Mouse (Mus musculus): ENCODE data around the gene Slc8b1. TPM values are rescaled to one million over a fixed set of nuclear protein-coding genes. Genes with fewer than 3 reads are reported as not detected.

Slc8b1 gene
- total RNA-seq, 1 experiment from 2014 or later = 4.5 TPM

DNA sequence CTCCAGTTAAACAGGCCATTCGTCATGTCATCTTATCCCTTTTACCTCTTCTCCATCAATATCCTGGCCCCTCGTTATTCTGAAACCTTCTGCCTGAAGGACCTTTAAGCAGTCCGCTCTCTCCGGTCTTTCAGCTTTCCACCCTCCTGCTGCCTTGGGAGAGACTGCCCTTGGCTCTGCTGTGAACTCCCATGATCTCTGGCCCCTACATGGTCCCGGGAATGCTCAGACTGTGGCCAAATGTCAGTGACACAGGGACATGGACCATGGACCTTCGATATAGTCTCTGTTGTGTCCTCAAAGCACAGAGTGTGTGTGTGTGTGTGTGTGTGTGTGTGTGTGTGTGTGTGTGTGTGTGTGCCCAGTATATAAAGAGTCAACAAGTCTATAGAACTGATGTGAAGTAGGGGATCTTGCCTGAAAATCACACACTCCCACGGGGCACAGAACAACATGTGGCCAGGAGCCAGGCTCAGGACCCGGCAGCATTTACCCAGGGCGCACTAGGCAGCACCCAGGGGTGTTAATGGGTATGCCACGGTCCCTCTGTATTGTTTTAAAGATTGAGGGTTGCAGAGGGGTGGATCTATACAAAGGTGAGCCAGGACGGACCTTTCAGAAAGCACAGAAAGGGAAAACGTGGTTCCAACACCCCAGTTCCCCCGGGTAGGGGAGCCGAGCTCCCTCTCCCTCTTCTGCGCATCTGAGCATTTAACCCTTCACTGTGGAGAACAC is 54.4 kb downstream of the Slc8b1 start:
- ATAC-seq (replicated peaks; ENCODE audit: low read depth, poor library complexity, severe bottlenecking) = no peak

GRCm38 (mm10) chr5:120566101-120566500 is 55.1 kb downstream of the Slc8b1 start:
- ATAC-seq (replicated peaks; ENCODE audit: low read depth, poor library complexity, severe bottlenecking) = no peak

DNA sequence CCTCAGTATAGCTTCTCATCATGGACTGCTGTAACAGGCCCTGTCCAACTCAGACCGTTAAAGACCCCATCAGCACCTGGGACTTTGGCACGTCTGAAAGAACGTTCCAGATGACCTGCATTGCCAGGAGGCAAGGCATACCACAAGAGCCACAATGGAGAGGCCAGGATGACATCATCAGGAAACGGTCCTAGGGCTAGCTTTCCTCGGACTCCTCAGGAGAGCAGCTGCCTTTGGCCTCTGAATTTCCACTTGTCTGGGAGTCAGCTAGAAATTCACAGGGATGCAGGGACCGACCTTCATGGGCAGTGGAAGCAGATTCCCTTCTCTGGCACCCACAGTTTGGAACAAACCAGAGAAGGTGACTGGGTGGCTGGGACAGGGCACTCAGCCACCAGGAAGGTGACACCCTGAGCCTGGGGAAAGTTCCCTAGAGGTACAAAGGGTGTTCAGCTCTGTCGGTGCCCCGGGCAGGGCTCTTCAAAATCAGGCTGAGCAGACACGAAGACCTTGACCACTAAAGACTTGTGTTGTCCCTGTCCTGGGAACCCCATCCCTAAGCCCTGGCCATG is 55.8 kb downstream of the Slc8b1 start:
- no peak for ATAC-seq (replicated peaks; ENCODE audit: low read depth, poor library complexity, severe bottlenecking)

DNA sequence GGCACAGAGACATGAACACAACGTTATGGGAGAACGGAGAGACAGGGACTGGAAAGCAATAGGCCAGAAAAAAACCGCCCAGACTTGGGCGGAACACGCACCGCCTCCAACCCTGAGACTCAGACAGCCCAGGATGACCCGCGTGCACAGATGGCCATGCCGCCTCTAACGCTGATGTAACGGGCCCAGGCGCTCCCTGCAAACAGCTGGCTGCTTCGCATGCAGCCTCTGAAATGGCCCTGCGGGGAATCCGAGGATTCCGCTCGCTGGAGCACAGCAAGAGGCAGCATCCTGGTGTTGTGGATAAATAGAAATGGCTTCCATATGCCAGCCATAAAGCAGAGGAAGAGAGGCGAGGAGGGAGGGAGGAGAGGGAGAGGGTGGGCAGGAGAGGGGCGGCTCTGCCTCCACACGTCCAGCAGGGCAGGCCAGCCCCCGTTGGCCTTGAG is 56.3 kb downstream of the Slc8b1 start:
- ATAC-seq (replicated peaks; ENCODE audit: low read depth, poor library complexity, severe bottlenecking) = no peak

GRCm38 (mm10) chr5:120567761-120568211 is 56.8 kb downstream of the Slc8b1 start:
- ATAC-seq (replicated peaks; ENCODE audit: low read depth, poor library complexity, severe bottlenecking) = no peak

DNA sequence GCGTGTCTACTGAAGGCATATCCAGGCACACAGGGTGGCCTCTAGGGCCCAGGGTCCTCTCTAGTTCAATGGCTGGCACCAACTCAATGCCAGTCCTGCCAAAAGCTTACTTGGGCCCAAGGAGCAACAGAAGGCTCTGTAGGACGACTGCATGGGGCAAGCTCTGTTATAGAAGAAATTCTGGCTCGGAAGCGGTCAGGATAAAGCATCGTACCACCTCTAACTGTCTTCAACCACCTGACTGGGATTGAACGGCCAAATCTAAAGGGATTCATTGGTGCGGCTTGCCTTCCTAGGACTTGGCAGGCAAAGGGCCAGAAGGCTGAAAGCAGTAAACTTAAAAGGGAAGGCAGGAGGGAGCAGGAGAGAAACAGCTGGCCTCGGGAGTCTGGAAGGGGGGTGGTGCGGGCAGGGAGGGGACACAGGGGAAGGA is 57.4 kb downstream of the Slc8b1 start:
- ATAC-seq (replicated peaks; ENCODE audit: low read depth, poor library complexity, severe bottlenecking) = no peak

DNA sequence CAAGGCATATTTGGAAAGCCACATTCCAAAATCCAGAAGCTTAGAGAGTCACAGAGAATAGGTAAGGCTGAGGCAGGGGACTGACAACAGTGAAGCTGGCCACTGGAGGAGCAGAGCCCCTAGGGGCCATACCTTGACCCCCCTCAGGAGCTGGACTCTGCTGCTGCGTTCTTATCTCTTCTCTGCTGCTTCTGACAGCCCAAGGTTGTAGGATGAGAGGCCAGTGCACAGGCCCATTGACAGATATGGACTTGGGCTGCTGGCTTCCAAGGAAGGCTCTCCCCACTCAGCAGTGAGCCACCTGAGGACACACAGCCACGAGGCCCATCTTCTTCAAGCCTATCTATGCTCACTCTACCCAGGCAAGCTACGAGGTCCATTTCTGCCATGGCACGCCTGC is 58.0 kb downstream of the Slc8b1 start:
- no peak for ATAC-seq (replicated peaks; ENCODE audit: low read depth, poor library complexity, severe bottlenecking)

DNA sequence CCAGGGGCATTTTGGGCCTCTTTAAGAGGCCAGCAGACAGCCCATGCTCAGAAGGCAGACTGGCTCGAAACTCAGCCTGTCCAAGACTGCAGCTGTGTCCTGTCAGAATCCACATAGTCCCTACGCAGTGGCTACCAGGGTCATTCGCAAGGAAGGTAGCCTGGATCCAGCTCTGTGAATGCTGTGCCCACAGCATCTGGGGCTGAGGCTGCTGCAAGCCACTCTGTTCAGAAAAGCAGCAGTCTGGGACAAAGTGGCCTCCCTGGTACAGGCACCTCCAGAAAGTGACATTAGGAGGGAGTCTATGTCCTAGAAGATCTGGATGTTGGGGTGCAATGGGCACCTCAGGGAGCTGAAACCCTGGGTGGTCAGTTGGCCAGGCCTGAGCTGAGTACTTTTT is 58.8 kb downstream of the Slc8b1 start:
- ATAC-seq (replicated peaks; ENCODE audit: low read depth, poor library complexity, severe bottlenecking) = no peak

DNA sequence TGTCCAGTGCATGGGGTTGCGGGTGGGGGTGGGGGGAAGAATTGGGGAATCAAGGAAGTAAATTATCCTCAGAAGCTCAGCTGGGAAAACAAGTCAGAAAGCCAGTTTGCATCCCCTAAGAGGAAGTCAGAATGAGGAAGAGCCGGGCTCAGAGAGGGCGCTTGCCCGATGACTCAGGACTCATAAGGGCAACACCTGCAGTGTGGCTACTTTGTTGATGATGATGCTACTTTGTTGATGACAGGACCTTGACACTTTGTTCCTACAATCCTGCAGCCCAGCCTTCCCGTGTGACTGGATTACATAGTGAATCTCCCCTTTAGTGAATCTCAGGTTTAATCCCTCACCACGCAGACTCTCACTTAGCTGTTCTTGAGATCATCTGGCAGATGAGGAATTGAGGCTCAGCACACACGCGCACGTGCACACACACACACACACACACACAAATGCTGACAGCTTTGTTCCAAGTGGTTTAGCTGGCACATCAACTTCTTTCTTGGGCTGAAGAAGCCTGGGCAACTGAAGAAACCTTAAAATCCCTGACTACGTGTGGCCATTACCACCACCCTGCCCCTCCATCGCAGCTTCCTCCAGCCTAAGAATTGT is 59.4 kb downstream of the Slc8b1 start:
- ATAC-seq (replicated peaks; ENCODE audit: low read depth, poor library complexity, severe bottlenecking) = peak; percentile 79

GRCm38 (mm10) chr5:120571056-120571740 is 60.2 kb downstream of the Slc8b1 start:
- ATAC-seq (replicated peaks; ENCODE audit: low read depth, poor library complexity, severe bottlenecking) = no peak

- no peak for ATAC-seq (replicated peaks; ENCODE audit: low read depth, poor library complexity, severe bottlenecking)
Observed at GRCm38 (mm10) chr5:120574469-120575063, 63.6 kb downstream of the Slc8b1 start.

GRCm38 (mm10) chr5:120576781-120577301 is 65.9 kb downstream of the Slc8b1 start:
- peak; percentile 24 for ATAC-seq (replicated peaks; ENCODE audit: low read depth, poor library complexity, severe bottlenecking)

DNA sequence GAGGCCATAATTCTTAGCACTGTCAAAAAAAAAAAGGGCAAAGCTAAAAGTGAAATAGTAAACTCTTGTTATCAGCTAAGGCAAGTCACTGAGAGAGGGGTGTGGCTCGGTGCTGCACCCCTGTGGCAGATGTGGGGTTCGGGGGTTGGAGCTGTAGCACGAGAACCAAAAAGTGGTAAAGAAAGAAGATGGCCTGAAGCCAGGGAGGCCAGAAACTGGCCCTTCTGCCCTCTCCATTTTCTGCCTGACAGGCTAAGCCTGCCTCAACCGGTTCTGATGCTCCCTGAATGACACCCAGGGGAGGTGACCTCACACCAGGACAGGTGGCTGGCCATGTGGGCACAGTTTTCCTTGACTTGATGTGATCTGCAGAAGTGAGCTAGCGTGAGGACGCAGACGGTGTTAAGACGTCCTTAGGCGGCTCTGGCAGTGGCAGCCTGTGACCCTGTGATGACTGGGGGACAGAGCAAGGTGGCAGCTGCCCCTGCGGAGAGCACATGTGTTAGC is 67.0 kb downstream of the Slc8b1 start:
- peak; percentile 55 for ATAC-seq (replicated peaks; ENCODE audit: low read depth, poor library complexity, severe bottlenecking)

DNA sequence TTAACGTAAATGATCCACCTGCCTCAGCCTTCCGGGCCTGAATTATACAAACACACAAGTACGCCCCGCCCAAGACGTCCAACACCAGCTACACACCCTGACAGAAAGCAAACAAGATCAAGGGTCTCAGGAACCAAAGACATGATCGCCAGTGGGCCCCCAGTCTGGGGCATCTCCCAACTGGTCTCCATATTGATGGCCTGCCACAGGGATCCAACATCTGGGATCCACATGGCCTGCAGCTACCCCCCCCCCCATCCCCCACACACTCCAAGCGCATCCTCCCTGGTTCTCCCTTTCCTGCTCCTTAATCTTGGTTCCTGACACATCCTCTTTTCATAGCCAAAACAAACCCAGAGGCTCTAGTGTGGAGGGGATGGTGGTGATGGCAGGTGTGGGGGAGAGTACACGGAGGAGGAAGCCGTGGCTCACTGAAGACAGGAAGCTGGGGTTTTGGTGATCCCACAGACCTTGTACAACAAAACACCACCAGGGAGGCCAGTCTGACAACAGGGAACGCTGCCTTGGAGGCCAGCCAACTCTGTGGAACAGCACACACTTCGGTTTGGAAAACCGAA is 67.6 kb downstream of the Slc8b1 start:
- peak; percentile 76 for ATAC-seq (replicated peaks; ENCODE audit: low read depth, poor library complexity, severe bottlenecking)

GRCm38 (mm10) chr5:120579211-120579897 is 68.4 kb downstream of the Slc8b1 start:
- ATAC-seq (replicated peaks; ENCODE audit: low read depth, poor library complexity, severe bottlenecking) = peak; percentile 11; the same call in 1 of the 2 replicates

- no peak for ATAC-seq (replicated peaks; ENCODE audit: low read depth, poor library complexity, severe bottlenecking)
Observed at GRCm38 (mm10) chr5:120579898-120580626, 69.1 kb downstream of the Slc8b1 start.

- no peak for ATAC-seq (replicated peaks; ENCODE audit: low read depth, poor library complexity, severe bottlenecking)
Observed at GRCm38 (mm10) chr5:120582002-120582401, 71.0 kb downstream of the Slc8b1 start.

DNA sequence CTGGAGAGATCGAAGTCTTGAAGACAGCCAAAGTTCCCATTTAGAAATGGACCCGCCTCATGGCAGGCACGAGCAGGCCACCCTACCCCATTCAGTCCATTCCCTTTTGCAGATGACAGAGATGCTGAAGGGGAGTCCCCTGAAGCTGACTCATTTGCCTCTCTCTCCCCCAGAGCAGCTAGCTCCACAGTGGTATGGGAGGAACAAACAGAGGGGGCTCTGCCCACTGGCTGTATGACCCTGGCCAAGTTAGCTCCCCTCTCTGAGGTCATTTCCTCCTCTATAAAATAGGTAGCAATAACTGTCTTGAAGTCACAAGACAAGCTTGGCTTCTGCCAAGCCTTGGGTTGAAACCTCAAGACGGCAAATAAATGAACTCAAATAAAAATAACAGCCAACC is 72.5 kb downstream of the Slc8b1 start:
- no peak for ATAC-seq (replicated peaks; ENCODE audit: low read depth, poor library complexity, severe bottlenecking)

Data from common myeloid progenitor, adult 5-6 weeks (primary cell).